Mouse (Mus musculus) liver, adult 2 months (tissue): ENCODE measurements around the gene Sult6b1.

Experiments used
- CTCF ChIP-seq: fragments of 200-500 bp; IDR thresholded peaks from 2 replicates; pipeline ENCODE4 v1.5.1; 2011; ENCODE audit warnings: low read depth, low read length, control low read depth
- POLR2A ChIP-seq: fragments of 200-500 bp; IDR thresholded peaks from 2 replicates; pipeline ENCODE4 v1.6.1; 2011; ENCODE audit warnings: low read length, control low read depth; ENCODE audit not compliant: insufficient read depth; ENCODE audit errors: extremely low read depth

- TF ChIP-seq POLR2A (no peak), CTCF (no peak)
Observed at GRCm38 (mm10) chr17:78856243-78856642, 50.5 kb downstream of the Sult6b1 start.
